Mouse (Mus musculus) kidney, adult 10 weeks (tissue): Measurements from ENCODE around the gene Wdr44. TPM values are rescaled to one million over a fixed set of nuclear protein-coding genes. Genes with fewer than 3 reads are reported as not detected.

ENCODE experiments used
- polyA plus RNA-seq: library from polyadenylated mRNA; stranded (reverse); fragments of 350-450 nt; fragmentation: Illumina TruSeq; extraction: RNeasy Lipid Tissue Mini Kit (QIAGEN cat#74804); gene quantifications from one replicate; pipeline ENCODE4 v1.2.3, GENCODE M21; 2014; ENCODE audit warnings: low read depth, low replicate concordance

Gene Wdr44
- polyA plus RNA-seq: 16.5 TPM

DNA sequence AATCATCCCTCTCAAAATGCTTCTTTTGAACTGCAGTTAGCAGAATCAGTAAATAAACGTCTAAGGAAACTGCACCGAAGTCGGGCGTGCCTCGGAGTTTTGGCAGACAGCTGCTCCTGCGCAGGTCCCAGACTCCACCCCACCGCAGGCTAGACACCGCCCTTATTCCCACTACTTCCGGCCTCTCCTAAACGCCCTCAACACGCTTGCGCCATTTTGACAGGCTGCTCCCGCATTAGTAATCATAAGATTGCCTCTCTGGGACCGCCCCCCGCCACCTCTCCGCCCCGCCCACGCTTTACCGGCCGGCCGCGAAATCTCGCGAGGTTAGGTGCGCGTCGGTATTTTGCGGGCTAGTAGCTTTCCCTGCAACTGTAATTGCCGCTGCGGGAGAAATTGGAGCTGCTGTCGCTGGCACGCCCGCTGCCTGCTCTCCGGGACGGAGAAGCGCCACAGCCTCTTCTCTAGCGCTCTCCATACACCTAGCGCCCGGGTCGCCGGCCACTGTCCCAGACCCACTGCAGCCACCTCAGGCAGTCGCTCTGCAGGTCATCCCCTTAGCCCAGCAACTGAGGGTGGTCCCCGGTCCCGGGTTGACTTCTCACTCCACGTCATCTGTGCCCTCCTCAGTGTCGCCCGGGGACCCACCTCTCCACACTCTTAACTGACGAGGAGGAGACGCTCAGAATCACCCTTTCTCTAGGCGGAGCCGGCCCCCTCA lies at the start of gene Wdr44:
Wdr44 (plus strand) TSS at position 330 of the 721 bp plus-strand sequence.

Other genes starting within 250 kb of the Wdr44 start
- not detected for gene Gm4907, start 189.5 kb downstream of the Wdr44 start, polyA plus RNA-seq